Mouse (Mus musculus): Measurements from ENCODE around the gene P4hb. TPM values are rescaled to one million over a fixed set of nuclear protein-coding genes. Genes with fewer than 3 reads are reported as not detected.

Gene P4hb
- polyA plus RNA-seq, 2 experiments: 214 to 497 TPM

GRCm38 (mm10) chr11:120535145-120535544, 37.9 kb downstream of the P4hb start:
- no peak for TF ChIP-seq CTCF (IDR thresholded peaks at IDR 0.05; ENCODE audit: low read depth)
- no peak for TF ChIP-seq EP300 (IDR thresholded peaks at IDR 0.05; ENCODE audit: low read depth)
- WGBS (ENCODE audit: insufficient replicate concordance): 48% methylated on average over 3 of the region's 3 CpGs
- Histone ChIP-seq H3K4me1 (replicated peaks; ENCODE audit: control insufficient read depth in 2 of 2, insufficient read depth in 2 of 2, low read length in 1 of 2) (peaks cover 0 to 7% of the 10 kb centered on the region in 2 experiments; a peak in 1 of 4 replicates), H3K4me3 (ENCODE audit: insufficient read depth in 1 of 2, low read depth in 2 of 2, low read length in 2 of 2) (no peak overlapping the region), H3K36me3 (replicated peaks; ENCODE audit: control insufficient read depth, insufficient read depth, low read depth) (no peaks in the 10 kb centered on the region), H3K9ac (replicated peaks) (no peak overlapping the region), H3K27ac (no peak overlapping the region), H3K9me3 (ENCODE audit: control insufficient read depth, low read length) (no peaks in the 10 kb centered on the region), H3K27me3 (ENCODE audit: control insufficient read depth, insufficient read depth, low read length) (peaks cover 32% of the 10 kb centered on the region), H3K4me2 (ENCODE audit: low read depth) (no peak overlapping the region)
- no peak for ATAC-seq (ENCODE audit: insufficient read depth)
- no peak for DNase-seq (ENCODE audit: low read depth in 3 of 3, low spot score in 3 of 3)

GRCm38 (mm10) chr11:120534093-120534492, 39.0 kb downstream of the P4hb start:
- no peak overlapping the region for H3K4me2 ChIP-seq (ENCODE audit: low read depth)

DNA sequence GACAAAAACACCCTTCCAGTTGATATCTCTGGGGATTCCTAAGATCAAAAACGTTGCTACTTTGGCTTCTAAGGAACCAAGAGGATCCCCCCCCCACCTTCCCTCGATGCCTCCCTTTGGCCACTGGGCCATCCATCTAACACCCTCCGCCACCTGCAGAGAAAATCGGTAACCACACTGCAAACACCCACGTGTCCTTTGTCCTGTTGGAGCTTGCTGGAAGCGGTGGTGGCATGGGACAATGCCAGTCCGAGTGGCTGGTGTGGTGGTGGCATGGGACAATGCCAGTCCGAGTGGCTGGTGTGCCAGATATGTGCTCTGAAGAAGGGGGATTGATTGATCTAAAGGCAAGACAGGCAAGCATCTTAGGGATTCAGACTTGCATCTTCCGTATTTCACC, 41.4 kb downstream of the P4hb start:
- no peaks in the 10 kb centered on the region for H3K36me3 ChIP-seq (replicated peaks; ENCODE audit: control insufficient read depth, insufficient read depth, low read depth)
- no peak overlapping the region; a peak in 1 of 4 replicates for H3K4me3 ChIP-seq (ENCODE audit: insufficient read depth in 1 of 2, low read depth in 2 of 2, low read length in 2 of 2)
- peaks cover 51% of the 10 kb centered on the region for H3K27me3 ChIP-seq (ENCODE audit: control insufficient read depth, insufficient read depth, low read length)
- peaks cover 0 to 9% of the 10 kb centered on the region in 2 experiments; a peak in 2 of 4 replicates for H3K4me1 ChIP-seq (replicated peaks; ENCODE audit: control insufficient read depth in 2 of 2, insufficient read depth in 2 of 2, low read length in 1 of 2)
- H3K4me2 ChIP-seq (ENCODE audit: low read depth): peak overlapping the region; percentile 51
- H3K27ac ChIP-seq: no peak overlapping the region
- no peaks in the 10 kb centered on the region for H3K9me3 ChIP-seq (ENCODE audit: control insufficient read depth, low read length)
- H3K9ac ChIP-seq (replicated peaks): no peak overlapping the region
- TF ChIP-seq CTCF (IDR thresholded peaks at IDR 0.05; ENCODE audit: low read depth) (no peak), EP300 (IDR thresholded peaks at IDR 0.05; ENCODE audit: low read depth) (no peak)
- no peak for ATAC-seq (ENCODE audit: insufficient read depth)
- 27% methylated on average over 9 of the region's 9 CpGs for WGBS (ENCODE audit: insufficient replicate concordance)
- DNase-seq (ENCODE audit: low read depth in 3 of 3, low spot score in 3 of 3): no peak

More at GRCm38 (mm10) chr11:120534093-120534492, 39.0 kb downstream of the P4hb start:
- Histone ChIP-seq H3K9me3 (ENCODE audit: control insufficient read depth, low read length) (no peaks in the 10 kb centered on the region), H3K36me3 (replicated peaks; ENCODE audit: control insufficient read depth, insufficient read depth, low read depth) (no peaks in the 10 kb centered on the region), H3K27ac (no peak overlapping the region), H3K4me3 (ENCODE audit: insufficient read depth in 1 of 2, low read depth in 2 of 2, low read length in 2 of 2) (no peak overlapping the region), H3K9ac (replicated peaks) (no peak overlapping the region), H3K27me3 (ENCODE audit: control insufficient read depth, insufficient read depth, low read length) (peaks cover 43% of the 10 kb centered on the region), H3K4me1 (replicated peaks; ENCODE audit: control insufficient read depth in 2 of 2, insufficient read depth in 2 of 2, low read length in 1 of 2) (peaks cover 0 to 6% of the 10 kb centered on the region in 2 experiments; a peak in 1 of 4 replicates)
- 61% methylated on average over 8 of the region's 8 CpGs for WGBS (ENCODE audit: insufficient replicate concordance)
- no peak for ATAC-seq (ENCODE audit: insufficient read depth)
- DNase-seq (ENCODE audit: low read depth in 3 of 3, low spot score in 3 of 3): no peak
- TF ChIP-seq EP300 (IDR thresholded peaks at IDR 0.05; ENCODE audit: low read depth) (no peak), CTCF (IDR thresholded peaks at IDR 0.05; ENCODE audit: low read depth) (no peak)

DNA sequence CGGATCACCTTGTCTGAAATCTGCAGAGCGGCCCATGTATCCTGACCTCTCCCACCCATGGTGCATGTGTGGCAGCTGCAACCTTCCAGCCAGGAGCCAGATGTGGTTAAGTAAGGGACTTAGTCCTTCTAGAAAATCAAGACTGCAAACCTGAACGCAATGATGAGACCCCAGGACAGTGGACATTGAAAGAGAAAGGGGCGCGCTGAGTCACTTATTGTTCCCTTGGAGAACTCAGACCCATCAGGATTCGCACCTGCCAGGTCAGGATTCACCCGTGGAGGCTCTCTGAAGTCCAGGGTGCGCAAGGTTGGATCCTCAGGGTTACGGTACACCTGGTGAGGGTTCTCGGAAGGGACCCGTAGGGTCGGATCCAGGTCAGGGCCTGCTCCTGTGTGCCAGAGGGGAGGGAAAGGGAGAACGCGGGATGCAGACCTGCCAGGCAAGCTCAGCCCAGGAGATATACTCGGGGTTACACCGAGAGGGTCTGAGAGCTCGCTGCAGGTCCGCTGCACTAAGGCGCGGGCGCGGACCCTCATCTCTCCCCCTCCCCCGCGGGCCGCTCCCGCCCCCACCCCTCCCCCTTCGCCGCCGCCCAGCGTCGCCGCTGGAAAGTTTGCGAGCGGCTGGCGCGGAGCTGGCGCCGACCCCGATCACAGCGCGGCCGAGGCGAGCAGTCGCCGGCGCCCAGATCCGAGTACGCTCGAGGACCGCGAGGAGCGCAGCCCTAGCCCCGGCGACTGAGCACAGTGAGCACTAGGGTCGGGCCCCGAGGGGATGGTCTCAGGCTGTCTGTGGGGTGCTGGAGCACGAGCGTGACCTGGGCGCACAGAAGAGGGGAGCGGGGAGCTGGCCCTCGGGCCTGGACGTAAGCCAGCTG, 42.7 kb downstream of the P4hb start, which contains the start of gene Gcgr:
Gene Gcgr, plus strand, starts transcription at position 615 of the 880 bp plus-strand sequence.
- WGBS (ENCODE audit: insufficient replicate concordance): 8% methylated on average over 62 of the region's 62 CpGs
- TF ChIP-seq EP300 (IDR thresholded peaks at IDR 0.05; ENCODE audit: low read depth): no peak
- no peak for TF ChIP-seq CTCF (IDR thresholded peaks at IDR 0.05; ENCODE audit: low read depth)
- H3K36me3 ChIP-seq (replicated peaks; ENCODE audit: control insufficient read depth, insufficient read depth, low read depth): no peaks in the 10 kb centered on the region
- peak within 1 kb of the TSS; percentile 38; the same call in 1 of the 2 replicates for H3K9ac ChIP-seq (replicated peaks)
- no peak for DNase-seq (ENCODE audit: low read depth in 3 of 3, low spot score in 3 of 3)
- peak within 1 kb of the TSS; percentile 51 for H3K4me2 ChIP-seq (ENCODE audit: low read depth)
- H3K27me3 ChIP-seq (ENCODE audit: control insufficient read depth, insufficient read depth, low read length): peaks cover 51% of the 10 kb centered on the region
- peaks cover 0 to 9% of the 10 kb centered on the region in 2 experiments; a peak in 2 of 4 replicates for H3K4me1 ChIP-seq (replicated peaks; ENCODE audit: control insufficient read depth in 2 of 2, insufficient read depth in 2 of 2, low read length in 1 of 2)
- no peaks in the 10 kb centered on the region for H3K9me3 ChIP-seq (ENCODE audit: control insufficient read depth, low read length)
- H3K27ac ChIP-seq: no peak within 1 kb of the TSS
- no peak for ATAC-seq (ENCODE audit: insufficient read depth)
- peak within 1 kb of the TSS; percentile 45 to 51 for H3K4me3 ChIP-seq (ENCODE audit: insufficient read depth in 1 of 2, low read depth in 2 of 2, low read length in 2 of 2)

GRCm38 (mm10) chr11:120528903-120529302, 44.1 kb downstream of the P4hb start:
- 60% methylated on average over 4 of the region's 4 CpGs for WGBS (ENCODE audit: insufficient replicate concordance)
- Histone ChIP-seq H3K9me3 (ENCODE audit: control insufficient read depth, low read length) (no peaks in the 10 kb centered on the region), H3K27ac (no peak overlapping the region), H3K4me3 (ENCODE audit: insufficient read depth in 1 of 2, low read depth in 2 of 2, low read length in 2 of 2) (no peak overlapping the region), H3K9ac (replicated peaks) (no peak overlapping the region), H3K4me2 (ENCODE audit: low read depth) (no peak overlapping the region), H3K4me1 (replicated peaks; ENCODE audit: control insufficient read depth in 2 of 2, insufficient read depth in 2 of 2, low read length in 1 of 2) (peaks cover 0 to 9% of the 10 kb centered on the region in 2 experiments; a peak in 2 of 4 replicates), H3K36me3 (replicated peaks; ENCODE audit: control insufficient read depth, insufficient read depth, low read depth) (no peaks in the 10 kb centered on the region), H3K27me3 (ENCODE audit: control insufficient read depth, insufficient read depth, low read length) (peaks cover 51% of the 10 kb centered on the region)
- no peak for ATAC-seq (ENCODE audit: insufficient read depth)
- TF ChIP-seq EP300 (IDR thresholded peaks at IDR 0.05; ENCODE audit: low read depth) (no peak), CTCF (IDR thresholded peaks at IDR 0.05; ENCODE audit: low read depth) (no peak)
- DNase-seq (ENCODE audit: low read depth in 3 of 3, low spot score in 3 of 3): no peak

All from liver, embryonic 14.5 days (tissue).